In the genomic region with DNA sequence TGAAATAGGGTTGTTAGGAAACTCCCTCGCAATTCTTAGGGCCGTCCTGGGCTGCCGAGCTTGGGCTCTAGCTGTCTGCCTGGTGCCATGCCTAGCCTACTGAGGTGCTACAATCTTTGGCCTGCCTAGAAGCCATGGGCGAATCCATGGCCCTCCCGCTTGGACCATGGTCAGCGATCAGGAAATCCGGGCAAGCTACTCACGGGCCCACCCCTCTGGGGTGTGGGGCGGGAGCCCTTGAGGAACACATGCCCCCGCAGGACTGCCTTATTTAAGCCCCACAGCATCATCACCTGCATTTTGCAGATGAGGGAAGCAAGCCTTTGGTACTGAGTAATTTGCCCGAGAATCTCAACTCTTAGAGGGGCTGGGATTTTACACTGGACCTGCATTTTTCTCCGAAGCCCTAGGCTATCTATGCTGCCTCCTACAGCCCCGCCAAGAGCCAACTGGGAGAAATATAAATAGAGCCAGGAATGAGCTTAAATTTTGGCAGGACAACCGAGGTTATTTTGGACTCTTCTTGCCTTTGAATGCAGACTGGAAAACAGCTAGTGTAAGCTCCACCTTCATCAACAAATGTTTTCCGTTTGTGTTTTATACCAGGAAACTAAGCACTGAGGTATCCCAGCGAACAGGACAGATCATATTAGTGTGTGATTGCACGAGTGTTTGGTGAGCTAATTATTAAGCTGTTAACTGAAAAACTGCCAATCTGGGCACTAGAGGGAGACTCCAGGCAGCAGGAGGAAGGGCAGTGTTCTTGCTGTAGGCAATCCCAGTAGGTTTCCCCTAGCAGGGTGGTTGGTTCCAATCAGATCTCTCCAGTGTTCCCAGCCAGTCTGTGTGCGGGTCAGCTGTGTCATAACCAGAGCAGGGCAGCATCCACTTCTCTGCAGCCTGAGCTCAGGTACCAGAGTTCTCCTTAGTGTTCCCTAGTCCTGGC, we compare ENCODE assay signal across 8 mouse cellular contexts.
DNase-seq lines count a peak whose midpoint lies in the region; ATAC-seq and TF ChIP-seq lines count a peak whose summit lies in the region.

No protein-coding gene starts in this region.

- peak overlapping the region; percentile 66 for H3K9ac ChIP-seq in ES-E14 (ENCODE audit: insufficient read depth, low read depth, low read length, poor library complexity, severe bottlenecking)
- peak overlapping the region; percentile 81 for H3K9ac ChIP-seq in lung, embryonic 15.5 days

- under 1% methylated on average over 18 of the region's 18 CpGs for WGBS in lung, embryonic 15.5 days

- no peaks in the 10 kb centered on the region for H3K36me3 ChIP-seq in ES-E14 (ENCODE audit: control insufficient read depth, insufficient read depth, low read length, poor library complexity, severe bottlenecking)
- H3K36me3 ChIP-seq in lung, embryonic 15.5 days, result no peaks in the 10 kb centered on the region

- no peaks in the 10 kb centered on the region for H3K9me3 ChIP-seq in ES-E14 (ENCODE audit: control insufficient read depth, insufficient read depth, low read depth, low read length)
- no peaks in the 10 kb centered on the region for H3K9me3 ChIP-seq in lung, embryonic 15.5 days

- H3K27me3 ChIP-seq in lung, embryonic 15.5 days, result no peaks in the 10 kb centered on the region

- ATAC-seq in frontal cortex, adult (ENCODE audit: low TSS enrichment), result peak; percentile 80
- peak; percentile 44 to 56; a peak in 3 of 4 replicates for ATAC-seq in hematopoietic stem cell, adult 5-6 weeks (replicated peaks in 1 of 2; ENCODE audit: insufficient read depth in 1 of 2, low FRiP score in 2 of 2, low TSS enrichment in 1 of 2, low read depth in 1 of 2, poor library complexity in 2 of 2, severe bottlenecking in 2 of 2)
- peak; percentile 76 for ATAC-seq in lung, embryonic 15.5 days (ENCODE audit: borderline replicate concordance, extremely low read depth, low FRiP score, low TSS enrichment)

- peak overlapping the region; percentile 71 to 85 for H3K4me3 ChIP-seq in ES-E14 (ENCODE audit: insufficient read depth in 1 of 2, low read depth in 1 of 2, low read length in 2 of 2, poor library complexity in 1 of 2, severe bottlenecking in 1 of 2)
- H3K4me3 ChIP-seq in lung, embryonic 15.5 days, result peak overlapping the region; percentile 57

- peaks cover 4 to 17% of the 10 kb centered on the region in 2 experiments; a peak in 2 of 4 replicates for H3K4me1 ChIP-seq in ES-E14 (ENCODE audit: control insufficient read depth in 2 of 2, insufficient read depth in 2 of 2, low read length in 2 of 2, poor library complexity in 1 of 2)
- H3K4me1 ChIP-seq in lung, embryonic 15.5 days, result peaks cover 27% of the 10 kb centered on the region

- no peak for DNase-seq in ES-E14 (ENCODE audit: low read depth, low spot score)
- peak; percentile 84 for DNase-seq in cerebellum, adult 11-12 months
- DNase-seq in layer of hippocampus, adult 9-10 months (ENCODE audit: low spot score), result peak; percentile 66
- DNase-seq in ovary, adult 18-20 months (ENCODE audit: low spot score), result peak; percentile 61
- DNase-seq in urinary bladder, postnatal 36 days (ENCODE audit: low spot score in 2 of 2), result peak; percentile 55 to 65

- in situ Hi-C loops in ES-E14 (cut with MboI; ENCODE audit: low sequenced_read_pairs in 2 of 2, unreplicated experiment in 2 of 2), result loop anchor here in 1 of 2 experiments (25.0 kb wide), 1 partner anchor 255 kb away; no protein-coding TSS in a partner anchor

- peak overlapping the region; percentile 89 for H3K27ac ChIP-seq in ES-E14 (ENCODE audit: insufficient read depth, low read depth, low read length, poor library complexity, severe bottlenecking)
- peak overlapping the region; percentile 95 for H3K27ac ChIP-seq in lung, embryonic 15.5 days

- H3K4me2 ChIP-seq in lung, embryonic 15.5 days, result peak overlapping the region; percentile 90

TF ChIP-seq in ES-E14, 5 proteins besides CTCF, POLR2A, EP300 and RAD21:
- TF ChIP-seq ZNF384 (IDR thresholded peaks at IDR 0.05; ENCODE audit: low read depth, low read length), result no peak
- TF ChIP-seq CHD2 (IDR thresholded peaks at IDR 0.05; ENCODE audit: low read depth, low read length), result no peak
- peak; percentile 16; the same call in 1 of the 2 replicates for TF ChIP-seq ZC3H11A (IDR thresholded peaks at IDR 0.05; ENCODE audit: borderline replicate concordance, low read depth, low read length)
- no peak for TF ChIP-seq MAFK (IDR thresholded peaks at IDR 0.05; ENCODE audit: insufficient read depth, low read depth, low read length)
- no peak for TF ChIP-seq HCFC1 (IDR thresholded peaks at IDR 0.05; ENCODE audit: borderline replicate concordance, insufficient read depth, low read length)
